In genomic region chr5:45136696-45137095, GRCm38 (mm10) we compare ENCODE assay signal across 18 mouse cellular contexts.
DNase-seq lines count a peak whose midpoint lies in the region; ATAC-seq and TF ChIP-seq lines count a peak whose summit lies in the region.
"Had no signal": no experiment of that assay in that cellular context is flagged by ENCODE, and none has a peak within 500 bp of the region (broad histone marks: within the 10 kb centered on the region; RNA-seq: fewer than 3 reads in every experiment).

No protein-coding gene starts in this region.

- H3K36me3 ChIP-seq in midbrain, embryonic 13.5 days: no peaks in the 10 kb centered on the region
- no peaks in the 10 kb centered on the region for H3K36me3 ChIP-seq in midbrain, postnatal 0 days (ENCODE audit: insufficient read depth, low read length)
- no peaks in the 10 kb centered on the region for H3K36me3 ChIP-seq in forebrain, embryonic 16.5 days (ENCODE audit: control insufficient read depth, insufficient read depth)
- H3K36me3 ChIP-seq: heart, embryonic 12.5 days; intestine, embryonic 15.5 days had no signal

- peak overlapping the region; percentile 35; the same call in 1 of the 2 replicates for H3K27ac ChIP-seq in midbrain, embryonic 13.5 days
- H3K27ac ChIP-seq in midbrain, postnatal 0 days (ENCODE audit: low read depth, low read length): no peak overlapping the region
- peak overlapping the region; percentile 66 for H3K27ac ChIP-seq in forebrain, embryonic 16.5 days (ENCODE audit: low read length)
- H3K27ac ChIP-seq: gastrocnemius, adult 2 months; intestine, embryonic 15.5 days had no signal

- no peak for TF ChIP-seq CTCF in midbrain, postnatal 0 days (IDR thresholded peaks at IDR 0.05)

- H3K4me2 ChIP-seq in midbrain, embryonic 13.5 days (replicated peaks): no peak overlapping the region
- no peak overlapping the region for H3K4me2 ChIP-seq in midbrain, postnatal 0 days (ENCODE audit: low read depth, low read length, poor library complexity, severe bottlenecking)
- no peak overlapping the region for H3K4me2 ChIP-seq in forebrain, embryonic 16.5 days (ENCODE audit: low read length)
- H3K4me2 ChIP-seq: heart, embryonic 12.5 days had no signal

- H3K9ac ChIP-seq in midbrain, embryonic 13.5 days (replicated peaks): no peak overlapping the region
- H3K9ac ChIP-seq in midbrain, postnatal 0 days (replicated peaks; ENCODE audit: low read length, poor library complexity, severe bottlenecking): no peak overlapping the region
- H3K9ac ChIP-seq in forebrain, embryonic 16.5 days (replicated peaks; ENCODE audit: low read depth, low read length): no peak overlapping the region
- H3K9ac ChIP-seq: heart, embryonic 12.5 days; intestine, embryonic 15.5 days had no signal

- no peak for DNase-seq in midbrain, postnatal 0 days (ENCODE audit: low spot score)
- DNase-seq in NIH3T3 (ENCODE audit: low read depth): peak; percentile 5
- no peak for DNase-seq in right cerebral cortex, postnatal 25 days
- no peak for DNase-seq in lung, postnatal 36 days
- no peak for DNase-seq in urinary bladder, adult 18-20 months (ENCODE audit: low spot score in 2 of 2)
- DNase-seq: adrenal gland, postnatal 10 days; cerebellum, adult 11-12 months; gastrocnemius, adult 2 months; heart, postnatal 36 days; layer of hippocampus, postnatal 36 days; left cerebral cortex, postnatal 4 days; lung, adult 2 months; lung, postnatal 4 days; thymus, adult 18-20 months had no signal

- no peak for ATAC-seq in midbrain, embryonic 13.5 days
- ATAC-seq in midbrain, postnatal 0 days (ENCODE audit: low FRiP score): no peak
- no peak for ATAC-seq in forebrain, embryonic 16.5 days
- ATAC-seq: intestine, embryonic 15.5 days had no signal

- no peak overlapping the region for H3K4me3 ChIP-seq in midbrain, embryonic 13.5 days (replicated peaks)
- H3K4me3 ChIP-seq in midbrain, postnatal 0 days (ENCODE audit: low read depth, low read length): no peak overlapping the region
- no peak overlapping the region for H3K4me3 ChIP-seq in forebrain, embryonic 16.5 days (replicated peaks; ENCODE audit: low read length)
- H3K4me3 ChIP-seq: gastrocnemius, adult 2 months; heart, embryonic 12.5 days; intestine, embryonic 15.5 days had no signal

- WGBS in midbrain, embryonic 13.5 days: 38% methylated on average over 3 of the region's 3 CpGs
- 47% methylated on average over 3 of the region's 3 CpGs for WGBS in midbrain, postnatal 0 days
- WGBS in forebrain, embryonic 16.5 days: 28% methylated on average over 3 of the region's 3 CpGs

- no peaks in the 10 kb centered on the region for H3K27me3 ChIP-seq in midbrain, embryonic 13.5 days
- H3K27me3 ChIP-seq in midbrain, postnatal 0 days (ENCODE audit: insufficient read depth, low read length): no peaks in the 10 kb centered on the region
- no peaks in the 10 kb centered on the region for H3K27me3 ChIP-seq in forebrain, embryonic 16.5 days (replicated peaks; ENCODE audit: control insufficient read depth, insufficient read depth, low read length)
- H3K27me3 ChIP-seq: heart, embryonic 12.5 days; intestine, embryonic 15.5 days had no signal

- 0 out of 2 replicates have a peak, but pooled peaks cover 2% of the 10 kb centered on the region for H3K9me3 ChIP-seq in midbrain, embryonic 13.5 days
- H3K9me3 ChIP-seq in midbrain, postnatal 0 days (ENCODE audit: low read length): no peaks in the 10 kb centered on the region
- H3K9me3 ChIP-seq in forebrain, embryonic 16.5 days (ENCODE audit: control insufficient read depth, low read length): 0 out of 2 replicates have a peak, but pooled peaks cover 5% of the 10 kb centered on the region
- H3K9me3 ChIP-seq: heart, embryonic 12.5 days; intestine, embryonic 15.5 days had no signal

- H3K4me1 ChIP-seq in midbrain, embryonic 13.5 days (replicated peaks): peaks cover 7% of the 10 kb centered on the region
- no peaks in the 10 kb centered on the region for H3K4me1 ChIP-seq in midbrain, postnatal 0 days (ENCODE audit: insufficient read depth, low read length)
- peaks cover 5% of the 10 kb centered on the region for H3K4me1 ChIP-seq in forebrain, embryonic 16.5 days (replicated peaks; ENCODE audit: control insufficient read depth, insufficient read depth, low read length)
- H3K4me1 ChIP-seq: heart, embryonic 12.5 days; intestine, embryonic 15.5 days had no signal
